29 mouse cellular contexts compared by ENCODE assay signal in genomic region chr1:58097338-58097737, GRCm38 (mm10). TPM values are rescaled to one million over a fixed set of nuclear protein-coding genes. Genes with fewer than 3 reads are reported as not detected.
"Had no signal": no experiment of that assay in that cellular context is flagged by ENCODE, and none has a peak within 500 bp of the region (broad histone marks: within the 10 kb centered on the region; RNA-seq: fewer than 3 reads in every experiment).

No protein-coding gene starts in this region.

- H3K4me1 ChIP-seq: embryonic facial prominence, embryonic 12.5 days; embryonic facial prominence, embryonic 13.5 days; embryonic facial prominence, embryonic 15.5 days; forebrain, embryonic 10.5 days; forebrain, embryonic 12.5 days; forebrain, embryonic 13.5 days; forebrain, embryonic 15.5 days had no signal

- ATAC-seq: forebrain, embryonic 13.5 days; forebrain, embryonic 14.5 days; forebrain, embryonic 15.5 days; forebrain, embryonic 16.5 days; forebrain, postnatal 0 days had no signal

- H3K4me2 ChIP-seq: embryonic facial prominence, embryonic 12.5 days; embryonic facial prominence, embryonic 13.5 days; embryonic facial prominence, embryonic 15.5 days; forebrain, embryonic 12.5 days; forebrain, embryonic 13.5 days; forebrain, embryonic 15.5 days had no signal

- H3K9ac ChIP-seq: embryonic facial prominence, embryonic 12.5 days; embryonic facial prominence, embryonic 13.5 days; embryonic facial prominence, embryonic 15.5 days; forebrain, embryonic 12.5 days; forebrain, embryonic 13.5 days; forebrain, embryonic 15.5 days; forebrain, postnatal 0 days had no signal

- H3K36me3 ChIP-seq: embryonic facial prominence, embryonic 10.5 days; embryonic facial prominence, embryonic 12.5 days; embryonic facial prominence, embryonic 13.5 days; embryonic facial prominence, embryonic 15.5 days; forebrain, embryonic 10.5 days; forebrain, embryonic 12.5 days; forebrain, embryonic 15.5 days had no signal

- H3K27ac ChIP-seq: embryonic facial prominence, embryonic 10.5 days; embryonic facial prominence, embryonic 12.5 days; embryonic facial prominence, embryonic 13.5 days; embryonic facial prominence, embryonic 15.5 days; forebrain, embryonic 10.5 days; forebrain, embryonic 12.5 days; forebrain, embryonic 13.5 days; forebrain, embryonic 15.5 days; gastrocnemius, adult 2 months; heart, adult 2 months had no signal

- H3K27me3 ChIP-seq: embryonic facial prominence, embryonic 12.5 days; embryonic facial prominence, embryonic 13.5 days; embryonic facial prominence, embryonic 15.5 days; forebrain, embryonic 12.5 days; forebrain, embryonic 13.5 days; forebrain, embryonic 15.5 days had no signal

- H3K9me3 ChIP-seq: embryonic facial prominence, embryonic 10.5 days; embryonic facial prominence, embryonic 12.5 days; embryonic facial prominence, embryonic 13.5 days; embryonic facial prominence, embryonic 15.5 days; forebrain, embryonic 10.5 days; forebrain, embryonic 12.5 days; forebrain, embryonic 13.5 days; forebrain, embryonic 15.5 days had no signal

- DNase-seq: cerebellum, adult 8-10 months; cerebellum, adult 9-10 months; cerebellum, adult 9-11 months; cerebellum, postnatal 10 days; cerebellum, postnatal 14 days; cerebellum, postnatal 25 days; cerebellum, postnatal 36 days; embryo, embryonic 11 days; forebrain, postnatal 0 days; gastrocnemius, adult 2 months; gastrocnemius, postnatal 10 days; gastrocnemius, postnatal 14 days; gastrocnemius, postnatal 25 days; gastrocnemius, postnatal 36 days; heart, adult 11 months; heart, adult 18-20 months; heart, adult 2 months had no signal

- H3K4me3 ChIP-seq: embryonic facial prominence, embryonic 10.5 days; embryonic facial prominence, embryonic 12.5 days; embryonic facial prominence, embryonic 13.5 days; embryonic facial prominence, embryonic 15.5 days; erythroblast, embryonic 14.5 days; forebrain, embryonic 10.5 days; forebrain, embryonic 12.5 days; forebrain, embryonic 13.5 days; forebrain, embryonic 15.5 days; gastrocnemius, adult 2 months; heart, adult 2 months had no signal

RNA-seq across cellular contexts. Expression of gene Aox3, which starts 15.6 kb away (rescaled TPM):
- total RNA-seq: common myeloid progenitor, adult 5-6 weeks had no signal
- polyA plus RNA-seq: erythroblast, embryonic 14.5 days; forebrain, embryonic 10.5 days; forebrain, embryonic 13.5 days had no signal
